Mouse (Mus musculus): ENCODE measurements around the gene Trnp1.

DNA sequence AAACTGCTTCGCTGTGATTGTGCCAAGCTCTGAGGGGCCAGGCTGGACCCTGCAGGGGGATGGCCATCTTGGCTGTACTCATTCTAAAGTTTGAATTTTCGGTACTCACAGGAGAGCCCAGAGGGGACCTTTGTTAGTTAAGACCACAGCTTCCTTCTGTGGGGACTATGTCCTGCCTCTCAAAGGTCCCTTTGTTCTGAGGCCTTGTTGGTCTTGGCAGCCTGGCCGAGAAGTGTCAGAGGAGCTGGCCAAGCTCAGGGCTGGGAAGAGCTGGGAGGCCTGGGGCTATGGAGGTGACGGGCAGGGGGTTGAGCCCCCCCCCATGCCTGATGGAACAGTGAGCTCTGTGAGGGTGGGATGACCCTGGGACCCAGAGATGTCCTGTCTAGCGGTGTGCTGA is 55.3 kb downstream of the Trnp1 start:
- TF ChIP-seq CTCF (IDR thresholded peaks at IDR 0.05; ENCODE audit: low read depth, low read length) (no peak), EP300 (IDR thresholded peaks at IDR 0.05; ENCODE audit: insufficient read depth, low read depth, low read length) (no peak)
